Mouse (Mus musculus): ENCODE measurements around the gene Fscn1. TPM values are rescaled to one million over a fixed set of nuclear protein-coding genes. Genes with fewer than 3 reads are reported as not detected.

The Fscn1 gene
- total RNA-seq, 2 experiments from 2014 or later: 3.7 to 8.5 TPM

DNA sequence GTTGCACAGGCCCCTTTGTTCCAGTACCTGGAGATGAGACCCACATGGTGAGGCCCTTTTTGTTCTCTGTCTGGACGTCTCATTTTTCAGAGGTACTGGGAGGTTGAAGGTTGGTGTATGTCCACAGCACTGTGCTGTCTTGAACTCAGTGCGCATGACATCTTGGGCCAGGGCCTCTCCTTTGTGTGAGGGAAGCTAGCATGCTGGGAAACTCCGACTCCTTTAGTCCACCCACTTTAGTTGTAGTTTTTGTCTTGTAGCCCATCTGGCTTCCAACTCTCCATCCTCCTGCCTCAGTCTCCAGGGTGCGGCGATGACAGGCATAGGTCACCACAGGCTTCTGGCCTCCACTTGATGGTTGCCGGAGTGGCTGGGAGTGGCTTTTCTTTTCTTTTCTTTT, 4.5 kb downstream of the Fscn1 start:
- no peak for DNase-seq (ENCODE audit: low spot score)

DNA sequence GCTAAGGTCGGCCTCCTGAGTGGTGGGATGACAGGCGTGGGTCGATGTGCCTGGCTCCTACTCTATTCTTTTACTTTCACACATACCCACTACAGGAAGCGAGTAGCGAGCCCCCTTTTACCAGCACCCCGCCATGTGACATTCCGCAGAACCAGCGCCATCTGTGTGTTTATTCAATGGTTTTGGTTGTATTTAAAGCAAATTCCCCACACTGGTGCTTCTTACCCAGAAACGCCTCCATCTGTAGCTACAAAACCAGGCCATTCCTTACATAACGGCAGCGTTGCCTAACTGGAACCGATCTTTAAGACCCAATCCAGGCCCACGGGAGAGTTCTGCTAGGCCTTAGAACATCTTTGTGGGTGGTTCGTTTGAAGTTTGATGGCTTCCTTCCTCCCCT, 8.3 kb downstream of the Fscn1 start:
- DNase-seq (ENCODE audit: low spot score): no peak

DNA sequence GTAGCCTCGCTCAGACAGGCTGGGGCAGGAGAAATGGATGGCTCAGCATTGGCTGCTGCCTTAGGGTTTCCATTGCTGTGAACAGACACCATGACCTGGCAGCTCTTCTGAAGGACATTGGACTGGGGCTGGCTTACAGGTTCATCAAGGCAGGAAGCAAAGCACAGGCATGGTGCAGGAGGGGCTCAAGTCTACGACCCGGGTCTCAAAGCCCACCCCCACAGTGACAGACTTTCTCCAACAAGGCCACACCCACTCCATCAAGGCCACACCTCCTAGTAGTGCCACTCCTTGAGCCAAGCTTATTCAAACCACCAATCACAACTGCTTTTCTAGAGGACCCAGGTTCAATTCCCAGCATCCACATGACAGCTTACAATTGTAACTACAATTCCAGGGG, 13.8 kb downstream of the Fscn1 start:
- no peak for DNase-seq (ENCODE audit: low spot score)

DNA sequence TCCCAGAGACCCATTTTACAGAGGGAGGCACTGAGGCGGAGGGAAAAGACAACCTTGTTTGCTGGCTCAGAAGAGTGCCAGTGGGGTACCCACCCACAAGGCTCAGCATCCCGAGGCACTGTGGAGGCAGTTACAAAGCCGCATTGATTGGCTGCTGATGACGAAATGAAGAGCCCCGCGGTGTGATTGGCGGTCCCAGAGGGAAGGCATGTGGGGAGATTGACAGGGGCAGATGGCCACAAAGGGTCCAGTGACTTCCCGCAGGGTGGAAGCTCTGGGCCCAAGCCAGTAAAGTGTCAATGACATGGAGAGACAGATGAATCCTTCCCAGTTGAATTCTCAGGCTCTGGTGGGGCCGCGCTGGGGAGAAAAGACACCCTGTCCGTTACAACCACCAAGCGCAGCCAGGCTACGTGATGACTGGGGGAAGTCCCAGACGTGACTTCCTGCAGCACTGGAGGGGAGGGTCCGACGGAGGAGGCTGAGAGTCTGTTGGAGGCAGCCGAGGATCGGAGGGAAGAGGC, 14.5 kb downstream of the Fscn1 start:
- peak; percentile 37 for DNase-seq (ENCODE audit: low spot score)

DNA sequence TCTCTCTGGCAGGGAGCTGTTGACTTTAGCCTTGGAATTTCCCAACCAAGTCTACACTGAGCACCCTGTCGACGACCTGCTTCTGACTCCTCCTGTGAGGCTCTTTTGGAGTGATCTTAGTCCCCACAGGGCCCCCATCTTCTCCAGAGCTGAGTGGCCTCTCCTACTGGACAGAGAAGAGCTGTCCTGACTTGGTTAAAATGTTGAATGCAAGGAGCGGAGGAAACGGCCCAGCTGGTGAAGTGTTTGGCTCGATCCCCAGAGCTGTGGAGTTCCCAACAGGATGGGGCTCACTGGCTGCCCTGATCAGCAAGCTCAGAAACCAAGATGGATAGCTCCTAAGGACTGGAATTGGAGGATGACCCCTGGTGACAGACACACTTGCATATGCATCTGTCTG, 16.4 kb downstream of the Fscn1 start:
- no peak for DNase-seq (ENCODE audit: low spot score)

DNA sequence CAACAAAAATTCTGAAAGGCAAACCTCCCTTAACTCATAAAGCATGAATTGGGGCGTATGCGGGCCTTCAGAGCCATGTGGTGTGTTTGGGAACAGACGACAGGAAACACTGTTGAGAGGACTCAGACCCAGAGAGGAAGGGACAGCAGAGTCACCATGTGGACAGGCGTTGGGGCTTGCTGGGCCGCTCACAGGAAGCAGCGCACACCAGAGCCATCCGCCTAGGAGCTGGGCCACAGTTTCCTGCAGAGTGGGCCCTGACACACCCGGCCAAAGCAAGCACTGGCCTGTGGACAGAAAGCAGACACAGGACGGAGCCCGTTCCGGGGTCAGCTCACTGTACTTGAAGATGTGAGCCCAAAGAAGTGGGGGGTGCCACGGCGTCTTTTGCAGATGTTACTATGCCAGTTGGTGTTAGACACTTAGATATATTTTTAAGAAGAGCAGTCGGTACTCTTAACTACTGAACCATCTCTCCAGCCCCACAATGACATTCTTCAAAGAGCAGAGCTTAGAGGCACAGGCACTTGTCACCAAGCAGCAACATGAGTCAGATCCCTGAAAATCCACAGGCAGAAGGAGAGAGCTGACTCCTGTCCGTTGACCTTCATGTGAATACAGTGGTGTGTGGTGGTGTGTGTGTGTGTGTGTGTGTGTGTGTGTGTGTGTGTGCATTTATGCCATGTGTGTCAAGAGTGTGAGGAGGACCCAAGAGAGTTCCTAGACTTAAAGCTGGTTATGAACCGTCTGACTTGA, 22.1 kb downstream of the Fscn1 start:
- DNase-seq (ENCODE audit: low spot score): no peak

DNA sequence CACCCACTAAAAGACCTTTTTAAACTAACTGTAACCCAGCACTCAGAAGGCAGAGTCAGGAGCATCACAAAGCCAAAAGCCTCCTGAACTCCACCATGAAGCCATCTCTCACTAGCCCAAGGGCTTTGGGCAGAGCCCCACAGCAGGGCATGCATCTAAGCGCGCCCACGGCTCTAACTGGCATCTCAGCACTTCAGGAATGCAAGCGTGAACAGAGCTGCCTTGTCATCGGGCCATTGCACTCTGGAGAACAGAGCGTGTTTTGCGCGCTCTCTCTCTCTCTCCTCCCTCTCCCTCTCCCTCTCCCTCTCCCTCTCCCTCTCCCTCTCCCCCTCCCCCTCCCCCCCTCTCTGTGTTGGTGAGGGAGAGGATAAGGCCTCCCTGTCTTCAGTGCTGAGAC, 23.0 kb downstream of the Fscn1 start:
- DNase-seq (ENCODE audit: low spot score): no peak

DNA sequence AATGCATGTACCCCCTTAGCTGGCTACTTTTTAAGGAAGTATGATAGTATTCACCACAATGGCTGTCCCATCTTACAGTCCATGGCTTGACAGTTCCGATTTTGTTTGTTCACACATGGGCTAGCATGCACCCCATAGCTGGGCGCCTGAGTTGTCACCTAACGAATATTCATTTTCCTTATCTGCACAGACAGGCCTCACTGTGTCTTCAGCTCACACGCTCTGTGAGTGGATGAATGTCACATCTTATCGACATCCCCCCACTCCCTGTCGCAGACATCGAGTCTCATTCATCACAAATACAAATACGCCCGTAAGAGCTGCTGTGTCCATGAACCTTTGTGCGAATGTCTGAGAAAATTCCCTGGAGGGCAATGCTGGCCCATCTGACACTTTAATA, 24.1 kb downstream of the Fscn1 start:
- no peak for DNase-seq (ENCODE audit: low spot score)

DNA sequence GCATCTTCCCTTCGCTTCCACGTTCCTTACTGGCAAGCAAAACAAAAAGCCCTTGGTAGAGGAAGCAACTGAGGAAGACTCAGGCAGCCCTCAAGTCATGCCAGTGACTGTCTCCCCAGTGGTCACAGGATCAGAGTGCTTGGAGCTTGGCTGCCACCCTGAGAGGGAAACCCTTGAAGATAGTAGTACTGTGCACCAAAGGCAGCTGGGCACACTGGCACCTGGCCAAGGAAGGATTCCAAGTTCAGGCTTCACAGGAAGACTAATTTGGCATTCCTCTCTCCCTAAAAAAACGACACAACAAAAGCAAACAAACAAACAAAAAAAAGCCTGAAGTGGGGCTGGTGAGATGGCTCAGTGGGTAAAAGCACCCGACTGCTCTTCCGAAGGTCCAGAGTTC, 28.4 kb downstream of the Fscn1 start:
- DNase-seq (ENCODE audit: low spot score): no peak

DNA sequence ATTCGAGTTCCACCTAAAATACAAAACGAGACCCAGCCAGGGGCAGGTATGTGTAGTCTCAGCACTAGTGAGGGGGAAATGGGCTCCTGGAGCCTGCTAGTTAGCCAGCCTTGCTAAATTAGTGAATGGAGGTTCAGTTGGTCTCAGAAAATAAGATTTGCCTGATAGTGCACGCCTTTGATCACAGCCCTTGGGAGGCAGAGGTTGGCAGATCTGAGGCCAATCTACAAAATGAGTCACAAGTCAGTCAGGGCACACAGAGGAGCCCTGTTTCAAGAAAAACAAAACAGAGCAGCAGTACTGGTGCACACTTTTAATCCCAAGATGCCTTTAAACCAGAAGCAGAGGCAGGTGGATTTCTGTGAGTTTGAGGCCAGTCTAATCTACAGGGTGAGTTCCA, 29.0 kb downstream of the Fscn1 start:
- DNase-seq (ENCODE audit: low spot score): no peak

DNA sequence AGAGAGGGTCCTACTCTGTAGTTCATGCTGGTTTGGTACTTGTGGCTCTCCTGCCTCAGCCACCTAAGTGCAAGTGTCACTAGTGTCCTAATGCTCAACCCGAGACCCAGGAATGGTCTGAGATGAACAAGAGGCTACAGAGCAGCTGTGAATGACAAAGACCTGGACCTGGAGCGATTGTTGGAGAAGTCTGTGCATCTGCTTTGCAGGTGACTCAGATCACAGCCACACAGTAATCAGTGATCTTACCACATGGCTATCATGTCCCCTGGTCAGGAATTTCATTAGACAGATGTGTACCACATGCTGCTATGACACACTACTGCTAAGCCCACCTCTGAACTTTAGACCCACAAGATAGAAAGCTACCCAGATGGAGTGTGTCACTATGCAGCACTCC, 34.6 kb downstream of the Fscn1 start:
- DNase-seq (ENCODE audit: low spot score): no peak

DNA sequence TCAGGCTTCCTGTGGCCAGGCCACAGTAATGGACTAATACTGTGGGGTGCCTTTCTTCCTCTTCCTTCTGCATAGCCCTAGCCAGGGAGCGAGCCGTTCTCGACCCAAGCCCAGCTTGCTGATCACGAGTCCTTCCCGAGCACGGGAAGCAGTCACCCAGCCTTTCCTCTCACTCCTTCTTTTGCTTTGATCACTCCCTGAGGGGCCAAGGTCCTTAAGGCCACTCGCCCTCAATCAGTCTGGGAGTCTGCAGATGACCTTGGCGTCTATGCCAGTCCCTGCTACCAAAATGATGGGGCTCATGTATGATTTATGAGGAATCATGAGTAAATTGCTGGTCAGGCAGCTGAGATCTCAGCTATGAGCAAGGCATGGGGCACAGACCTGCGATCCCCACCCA, 37.4 kb downstream of the Fscn1 start:
- DNase-seq (ENCODE audit: low spot score): no peak

DNA sequence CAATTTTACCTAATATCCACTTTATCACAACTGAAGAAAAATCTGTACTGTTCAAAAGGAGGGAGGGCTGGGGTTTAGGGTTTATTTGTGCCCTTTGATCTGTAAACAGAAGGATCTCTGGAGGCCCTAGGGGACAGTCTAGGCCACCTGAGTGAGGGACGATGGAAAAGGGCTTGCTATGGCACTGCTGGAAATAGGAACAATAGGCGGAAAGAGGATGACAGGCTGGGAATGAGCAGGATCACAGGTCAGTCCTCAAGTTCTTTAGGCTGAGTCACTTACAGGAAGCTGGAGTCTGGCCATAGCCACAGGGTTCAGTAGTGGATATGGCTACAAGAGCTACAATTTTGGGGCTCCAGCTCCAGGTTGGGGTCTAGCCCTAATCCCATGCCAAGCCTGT, 38.0 kb downstream of the Fscn1 start:
- DNase-seq (ENCODE audit: low spot score): no peak

DNA sequence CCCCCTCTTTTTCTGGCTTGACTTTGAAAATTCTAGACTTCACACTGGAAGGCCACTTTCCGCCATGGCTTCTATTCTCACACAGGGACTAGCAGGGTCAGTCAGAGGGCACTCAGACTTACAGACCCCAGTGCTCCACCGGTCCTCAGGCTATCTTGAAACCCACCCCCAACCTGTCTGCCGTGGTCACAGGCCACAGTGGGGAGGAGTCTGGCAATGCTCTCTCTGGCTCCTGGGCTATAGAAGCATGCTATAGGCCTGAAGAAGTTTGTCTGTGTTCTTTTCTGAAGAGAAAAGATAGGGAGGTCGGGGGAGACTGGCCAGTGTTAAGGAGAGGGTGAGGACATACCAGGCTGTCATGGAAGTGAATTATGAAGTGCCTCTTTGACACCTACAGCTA, 39.9 kb downstream of the Fscn1 start:
- DNase-seq (ENCODE audit: low spot score): no peak

DNA sequence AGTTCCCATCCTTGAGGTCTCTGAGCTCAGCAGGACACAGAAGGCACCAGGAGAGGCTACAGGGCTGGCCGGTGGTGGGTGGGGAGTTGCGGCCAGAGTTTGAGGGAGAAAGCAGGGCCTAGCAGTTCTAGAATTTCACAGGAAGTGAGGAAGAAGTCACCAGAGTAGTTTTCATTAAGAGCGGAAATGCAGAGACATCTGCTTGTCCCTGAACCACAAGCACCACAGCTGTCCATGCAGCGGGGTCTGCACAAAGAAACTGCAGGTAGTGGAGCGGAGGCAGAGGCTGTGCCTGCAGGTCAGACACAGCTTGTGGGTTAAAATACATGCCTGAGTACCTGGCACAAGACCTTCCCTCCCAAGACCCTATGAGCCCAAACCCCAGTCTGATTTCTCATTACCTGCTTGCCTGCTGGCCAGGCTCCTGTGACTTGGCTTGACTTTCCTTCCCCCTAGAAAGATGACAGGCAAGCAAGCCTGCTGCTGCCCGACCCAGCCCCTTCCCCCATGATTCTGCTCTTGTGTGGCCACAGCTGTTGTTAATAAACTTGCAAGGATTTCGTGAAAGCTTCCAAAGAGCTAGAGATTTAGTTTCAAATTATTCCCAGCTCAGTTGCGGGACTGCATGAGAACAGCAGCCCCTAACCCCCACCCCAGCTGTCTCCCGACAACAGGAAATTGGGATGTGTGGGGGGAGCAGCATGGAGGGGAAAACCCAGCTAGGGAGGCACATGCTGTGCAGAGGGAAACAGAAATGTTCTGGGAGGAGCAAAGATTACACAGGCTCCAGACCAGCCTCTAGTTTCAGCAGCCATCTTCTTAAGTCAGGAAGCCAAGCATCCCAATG, 40.7 kb downstream of the Fscn1 start:
- no peak for DNase-seq (ENCODE audit: low spot score)

DNA sequence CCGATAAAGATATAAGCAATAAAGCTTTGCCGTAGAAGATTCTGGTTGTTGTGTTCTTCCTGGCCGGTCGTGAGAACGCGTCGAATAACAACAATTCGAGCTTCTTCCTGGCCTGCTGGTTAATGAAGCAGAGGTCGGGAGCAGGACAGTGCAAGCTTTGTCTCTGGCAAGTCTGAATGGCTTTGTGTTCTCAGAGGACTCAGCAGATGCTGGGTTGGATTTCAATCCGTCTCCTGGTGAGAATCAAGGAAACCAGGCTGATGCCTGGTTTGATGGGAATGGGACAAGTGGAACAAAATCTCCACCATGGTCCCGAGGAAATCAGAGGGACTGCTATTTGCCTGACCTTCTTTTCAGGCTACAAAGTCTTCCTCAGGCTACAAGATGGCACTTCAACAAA, 49.2 kb downstream of the Fscn1 start:
- no peak for DNase-seq (ENCODE audit: low spot score)

DNA sequence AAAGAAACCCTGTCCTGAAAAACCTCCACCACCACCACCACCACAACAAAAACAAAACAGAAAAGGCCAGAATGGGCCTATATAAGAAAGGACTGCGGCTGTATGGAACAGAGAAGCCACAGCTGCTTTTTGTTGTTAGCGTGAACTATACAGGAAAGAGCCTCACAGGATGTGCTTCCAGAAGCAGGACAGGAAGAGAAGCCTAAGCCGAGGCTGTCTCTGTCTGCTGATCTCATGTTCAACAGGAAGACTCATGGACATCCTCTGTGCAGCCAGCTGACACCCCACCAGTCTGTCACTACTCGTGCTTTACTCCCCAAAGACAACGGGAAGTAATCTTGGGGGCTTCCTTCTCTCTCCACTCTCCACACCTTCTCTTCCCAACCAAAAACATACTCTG, 57.3 kb downstream of the Fscn1 start:
- DNase-seq (ENCODE audit: low spot score): no peak

Other genes with a start within 250 kb of the Fscn1 start
- 10 to 100 TPM; 29.0 to 40.6 TPM for gene Tnrc18, start 142.7 kb upstream of the Fscn1 start, total RNA-seq (2021)
- gene Fbxl18, start 64.9 kb upstream of the Fscn1 start, total RNA-seq (2021): 1 to 10 TPM; 4.9 to 5.9 TPM
- 100 to 1,000 TPM; 452 to 583 TPM for gene Actb, start 53.6 kb upstream of the Fscn1 start, total RNA-seq (2021)
- gene Rnf216, start 152.7 kb downstream of the Fscn1 start, total RNA-seq (2021): 10 to 100 TPM; 15.5 to 17.0 TPM
- gene Olfr718-ps1, start 187.2 kb downstream of the Fscn1 start, total RNA-seq (2021): not detected
- gene Rbak, start 220.4 kb downstream of the Fscn1 start, total RNA-seq (2021): 1 to 10 TPM; 2.4 to 2.9 TPM
- gene Spdye4b, start 220.7 kb downstream of the Fscn1 start, total RNA-seq (2021): not detected